Mouse (Mus musculus): ENCODE measurements around the gene Insc. TPM values are rescaled to one million over a fixed set of nuclear protein-coding genes. Genes with fewer than 3 reads are reported as not detected.

The Insc gene
- polyA plus RNA-seq, 1 experiment from 2014 or later: 0.46 TPM

DNA sequence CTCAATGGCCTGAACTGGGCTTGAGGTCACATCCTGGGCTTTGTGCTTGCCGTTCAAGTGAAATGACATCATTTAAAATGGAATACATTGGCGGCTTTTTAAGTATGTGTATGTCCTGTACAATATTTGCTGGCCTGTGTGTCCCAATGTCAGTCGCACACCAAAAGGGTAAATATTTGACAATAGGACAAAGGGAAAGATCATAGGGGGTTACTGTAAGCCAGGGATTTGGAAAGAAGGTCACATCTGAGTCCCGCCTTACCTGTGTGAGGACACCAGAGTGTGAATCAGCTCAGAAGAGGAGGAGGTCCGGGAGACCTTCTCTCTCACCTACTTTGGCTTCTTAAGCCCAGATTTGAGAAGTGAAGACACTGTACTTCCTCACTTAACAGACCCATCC, 25.0 kb downstream of the Insc start:
- WGBS: 88% methylated on average over 5 of the region's 5 CpGs

DNA sequence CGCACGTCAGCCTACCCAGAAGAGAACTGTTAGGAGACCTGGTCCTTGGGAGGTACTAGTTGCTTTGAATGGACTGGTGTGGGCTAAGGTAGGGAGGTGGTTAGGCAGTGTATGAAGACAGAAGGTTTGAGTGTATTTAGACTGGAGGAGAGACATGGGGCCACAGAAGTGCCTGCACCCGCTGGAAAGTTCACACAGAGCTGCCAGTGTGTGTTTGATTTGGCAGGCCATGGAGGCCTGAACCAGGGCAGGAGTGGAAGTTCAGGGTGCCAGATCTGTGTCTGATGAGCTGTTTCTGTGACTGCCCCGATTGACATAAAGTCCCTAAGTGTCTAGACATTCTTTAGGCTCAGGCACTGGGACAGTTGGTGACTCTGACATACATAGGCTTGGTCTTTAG, 25.5 kb downstream of the Insc start:
- Histone ChIP-seq H3K4me1 (no peaks in the 10 kb centered on the region), H3K27ac (no peak overlapping the region), H3K27me3 (no peaks in the 10 kb centered on the region), H3K36me3 (ENCODE audit: poor library complexity, severe bottlenecking) (no peaks in the 10 kb centered on the region), H3K9me3 (replicated peaks) (no peaks in the 10 kb centered on the region), H3K4me3 (no peak overlapping the region), H3K4me2 (no peak overlapping the region), H3K9ac (no peak overlapping the region)
- ATAC-seq: no peak
- 89% methylated on average over 4 of the region's 4 CpGs for WGBS

More for the DNA sequence above, 25.0 kb downstream of the Insc start:
- no peak overlapping the region for H3K9ac ChIP-seq
- H3K27me3 ChIP-seq: no peaks in the 10 kb centered on the region
- H3K27ac ChIP-seq: no peak overlapping the region
- no peaks in the 10 kb centered on the region for H3K4me1 ChIP-seq
- H3K36me3 ChIP-seq (ENCODE audit: poor library complexity, severe bottlenecking): no peaks in the 10 kb centered on the region
- no peak for ATAC-seq
- H3K9me3 ChIP-seq (replicated peaks): no peaks in the 10 kb centered on the region
- no peak overlapping the region for H3K4me2 ChIP-seq
- H3K4me3 ChIP-seq: no peak overlapping the region

DNA sequence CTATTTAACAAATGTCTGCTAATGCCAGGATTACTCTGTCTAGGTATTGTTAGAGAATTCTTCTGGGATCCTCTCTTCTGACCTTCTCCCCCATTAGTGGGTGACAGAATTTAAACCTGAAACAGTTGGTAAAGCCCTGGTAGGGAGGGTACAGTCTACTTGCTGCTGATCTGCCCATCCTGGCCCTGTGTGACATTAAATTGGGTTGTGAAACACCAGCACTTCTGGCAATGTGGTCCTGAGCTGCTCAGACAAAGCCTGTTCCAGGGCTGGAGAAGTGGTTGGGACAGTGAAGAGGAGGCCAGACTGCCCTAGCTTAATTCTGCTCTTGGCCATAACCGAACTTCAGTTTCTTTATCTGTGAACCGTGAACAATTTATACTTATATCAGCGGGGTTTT, 27.1 kb downstream of the Insc start:
- Histone ChIP-seq H3K4me2 (no peak overlapping the region), H3K4me1 (no peaks in the 10 kb centered on the region), H3K27me3 (no peaks in the 10 kb centered on the region), H3K9me3 (replicated peaks) (no peaks in the 10 kb centered on the region), H3K27ac (no peak overlapping the region), H3K36me3 (ENCODE audit: poor library complexity, severe bottlenecking) (no peaks in the 10 kb centered on the region), H3K9ac (no peak overlapping the region), H3K4me3 (no peak overlapping the region)
- no peak for ATAC-seq
- WGBS: 94% methylated on average over 3 of the region's 3 CpGs

DNA sequence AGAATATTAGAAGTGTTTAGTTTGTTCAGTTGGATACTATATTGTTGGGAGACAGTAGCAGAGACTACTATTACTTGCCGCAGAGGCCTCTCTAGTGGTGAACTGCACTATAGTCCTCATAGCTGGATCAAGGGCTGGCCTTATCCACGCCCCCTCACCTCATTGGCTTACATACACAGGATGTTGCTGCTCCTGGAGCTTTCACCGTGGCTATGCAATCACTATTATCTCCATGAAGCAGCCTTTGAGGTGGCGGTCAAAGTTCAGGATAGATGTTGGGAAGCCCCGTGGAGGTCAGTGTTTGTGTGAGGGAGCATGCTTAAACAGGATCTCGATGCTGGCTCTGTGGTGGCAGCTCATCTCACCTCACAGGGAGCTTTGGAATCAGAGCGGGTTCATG, 28.3 kb downstream of the Insc start:
- no peak for ATAC-seq
- H3K27ac ChIP-seq: no peak overlapping the region
- H3K4me3 ChIP-seq: no peak overlapping the region
- 85% methylated on average over 7 of the region's 7 CpGs for WGBS
- no peaks in the 10 kb centered on the region for H3K27me3 ChIP-seq
- no peak overlapping the region for H3K9ac ChIP-seq
- H3K4me2 ChIP-seq: no peak overlapping the region
- no peaks in the 10 kb centered on the region for H3K36me3 ChIP-seq (ENCODE audit: poor library complexity, severe bottlenecking)
- no peaks in the 10 kb centered on the region for H3K4me1 ChIP-seq
- H3K9me3 ChIP-seq (replicated peaks): no peaks in the 10 kb centered on the region

DNA sequence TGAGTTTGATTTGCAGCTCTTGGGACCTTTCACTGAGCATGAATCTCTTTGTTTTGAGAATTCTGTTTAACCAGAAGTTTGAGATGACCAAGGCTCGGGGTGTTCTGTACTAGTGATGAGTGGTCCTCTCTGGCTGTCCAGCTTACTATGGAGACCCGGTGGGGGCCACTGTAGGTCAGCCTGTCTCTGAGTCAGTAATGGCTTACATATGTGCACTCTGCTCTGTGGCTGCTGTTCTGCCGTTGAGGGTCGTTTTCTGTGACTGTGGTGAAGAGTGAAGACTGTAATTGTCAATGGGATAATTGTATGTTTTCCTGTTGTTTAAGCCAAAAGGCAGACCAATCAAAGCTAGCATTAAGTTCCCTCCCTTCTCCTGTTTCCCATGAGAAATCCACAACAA, 30.3 kb downstream of the Insc start:
- Histone ChIP-seq H3K27ac (no peak overlapping the region), H3K9me3 (replicated peaks) (no peaks in the 10 kb centered on the region), H3K36me3 (ENCODE audit: poor library complexity, severe bottlenecking) (no peaks in the 10 kb centered on the region), H3K27me3 (no peaks in the 10 kb centered on the region), H3K4me3 (no peak overlapping the region), H3K4me1 (no peaks in the 10 kb centered on the region), H3K9ac (no peak overlapping the region), H3K4me2 (no peak overlapping the region)
- 75% methylated on average over 4 of the region's 4 CpGs for WGBS
- no peak for ATAC-seq

DNA sequence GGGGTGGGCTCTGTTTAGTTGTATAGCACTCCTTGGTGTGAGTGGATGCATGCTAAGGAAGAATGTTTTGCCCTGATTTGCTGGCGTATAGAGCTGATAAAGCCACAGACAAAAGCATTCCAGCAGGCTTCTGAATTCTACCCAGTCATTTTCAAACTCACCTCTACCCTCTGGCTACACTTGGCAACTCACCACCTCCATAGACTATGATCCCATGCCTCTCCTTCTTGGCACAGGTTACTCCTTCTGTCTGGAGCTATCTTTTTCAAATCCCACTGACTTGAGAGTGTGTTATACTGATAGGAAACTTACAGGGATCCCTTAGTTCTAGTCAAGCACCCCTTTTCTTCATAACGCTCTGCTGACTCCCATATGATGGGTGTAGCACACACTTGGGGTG, 32.4 kb downstream of the Insc start:
- no peak for ATAC-seq
- Histone ChIP-seq H3K4me2 (no peak overlapping the region), H3K4me1 (no peaks in the 10 kb centered on the region), H3K27me3 (no peaks in the 10 kb centered on the region), H3K9ac (no peak overlapping the region), H3K4me3 (no peak overlapping the region), H3K27ac (no peak overlapping the region), H3K9me3 (replicated peaks) (no peaks in the 10 kb centered on the region), H3K36me3 (ENCODE audit: poor library complexity, severe bottlenecking) (no peaks in the 10 kb centered on the region)
- WGBS: 63% methylated on average over 2 of the region's 2 CpGs

DNA sequence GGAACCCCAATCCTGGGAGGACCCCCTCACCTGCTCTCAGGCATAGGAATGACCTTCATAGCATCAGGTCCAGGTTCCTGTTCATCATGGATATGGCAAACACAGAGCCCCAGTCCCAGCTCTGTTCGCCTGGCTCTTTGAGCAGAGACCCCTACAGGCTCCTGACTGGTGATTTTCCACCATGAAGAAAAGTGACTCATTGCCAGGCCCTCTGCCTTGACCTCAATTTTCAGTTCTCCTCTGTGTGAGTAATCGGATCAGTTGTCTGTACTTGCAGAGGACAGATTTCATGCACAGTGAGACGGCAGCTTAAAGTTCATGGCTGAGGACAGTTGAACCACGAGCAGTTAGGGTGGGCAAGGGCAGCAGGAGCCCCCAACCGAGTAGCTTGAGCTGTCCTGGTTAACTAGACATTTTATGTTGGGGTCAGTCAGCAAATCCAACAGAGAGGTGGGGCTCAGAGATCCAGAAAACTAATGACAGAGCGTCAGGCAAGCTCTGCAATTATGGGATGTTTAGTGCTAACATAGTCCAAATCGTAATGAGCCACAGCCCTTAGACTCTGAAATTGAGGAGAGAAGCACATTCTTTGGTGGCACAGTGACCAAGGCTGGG, 34.8 kb downstream of the Insc start:
- no peak overlapping the region for H3K4me3 ChIP-seq
- no peak for ATAC-seq
- WGBS: 89% methylated on average over 7 of the region's 7 CpGs
- H3K36me3 ChIP-seq (ENCODE audit: poor library complexity, severe bottlenecking): no peaks in the 10 kb centered on the region
- H3K27ac ChIP-seq: no peak overlapping the region
- H3K27me3 ChIP-seq: no peaks in the 10 kb centered on the region
- no peak overlapping the region for H3K4me2 ChIP-seq
- no peaks in the 10 kb centered on the region for H3K9me3 ChIP-seq (replicated peaks)
- H3K9ac ChIP-seq: no peak overlapping the region
- H3K4me1 ChIP-seq: no peaks in the 10 kb centered on the region

DNA sequence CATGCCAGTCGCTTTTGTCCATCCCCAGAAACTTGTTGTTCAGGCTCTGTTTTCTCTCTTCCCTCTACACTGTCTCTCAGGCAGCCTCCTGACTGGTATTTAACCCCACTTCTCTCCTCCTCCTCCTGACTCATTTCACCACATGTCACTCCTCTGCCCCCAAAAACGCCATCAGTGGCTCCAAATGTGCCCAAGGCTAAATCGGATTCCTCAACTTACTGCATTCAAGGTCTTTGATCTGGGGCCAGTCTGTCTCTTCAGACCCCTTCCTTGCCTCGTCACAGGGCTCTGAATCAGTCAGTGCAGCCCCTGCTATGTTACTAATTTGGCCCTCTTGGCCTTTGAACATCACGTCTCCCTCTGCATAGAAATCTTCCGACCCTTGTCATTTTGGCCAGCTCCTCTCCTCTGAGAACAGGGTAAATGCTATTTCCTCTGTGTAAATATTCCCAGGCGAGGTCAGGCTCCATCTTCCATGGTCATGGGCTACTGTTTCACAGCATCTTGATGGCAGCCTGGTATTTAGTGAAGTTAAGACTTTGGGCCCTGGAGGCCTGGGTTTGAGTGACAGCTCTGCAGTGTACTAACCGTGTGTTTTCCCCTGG, 35.7 kb downstream of the Insc start:
- H3K4me3 ChIP-seq: no peak overlapping the region

DNA sequence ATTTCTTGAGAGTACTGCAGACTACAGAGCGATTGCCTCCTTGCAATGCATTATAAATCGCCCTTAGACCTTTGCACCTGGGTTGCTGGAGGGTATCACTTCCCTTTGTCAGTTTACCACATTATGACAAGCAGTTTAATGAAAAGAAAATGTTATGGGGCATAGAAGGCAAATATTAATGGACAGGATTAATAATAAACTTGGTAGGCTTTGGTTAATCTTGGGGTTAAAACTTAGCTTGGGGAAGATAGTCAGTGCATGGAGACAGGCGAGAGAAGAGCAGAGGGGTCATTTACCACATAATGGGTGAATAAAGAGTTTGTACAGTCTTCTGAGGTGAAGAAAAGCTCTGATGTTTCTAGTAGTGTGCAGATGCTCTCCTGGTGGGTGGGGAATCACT, 39.8 kb downstream of the Insc start:
- ATAC-seq: no peak
- H3K9me3 ChIP-seq (replicated peaks): no peaks in the 10 kb centered on the region
- 80% methylated on average over 3 of the region's 3 CpGs for WGBS

More for the DNA sequence above, 35.7 kb downstream of the Insc start:
- Histone ChIP-seq H3K9me3 (replicated peaks) (no peaks in the 10 kb centered on the region), H3K4me2 (no peak overlapping the region), H3K4me1 (no peaks in the 10 kb centered on the region), H3K9ac (no peak overlapping the region), H3K36me3 (ENCODE audit: poor library complexity, severe bottlenecking) (no peaks in the 10 kb centered on the region), H3K27ac (no peak overlapping the region), H3K27me3 (no peaks in the 10 kb centered on the region)
- ATAC-seq: no peak
- WGBS: 76% methylated on average over 8 of the region's 8 CpGs

DNA sequence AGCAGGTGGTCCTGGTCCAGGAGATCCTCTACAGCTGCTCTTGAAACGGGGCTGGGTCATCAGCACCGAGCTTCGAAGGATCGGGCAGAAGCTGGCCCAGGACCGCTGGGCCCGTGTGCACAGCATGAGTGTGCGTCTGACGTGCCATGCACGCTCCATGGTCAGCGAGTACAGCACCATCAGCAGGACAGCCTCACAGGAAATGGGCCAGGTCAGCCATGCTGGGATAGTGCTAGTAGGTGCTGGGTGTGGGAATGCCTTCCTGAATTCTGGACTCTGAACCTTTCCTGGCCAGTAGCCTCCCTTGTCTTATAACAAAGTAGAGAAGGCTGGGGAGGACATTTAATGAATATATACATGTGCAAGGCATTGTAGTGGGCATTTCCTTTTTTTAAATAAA, 47.6 kb downstream of the Insc start:
- no peak overlapping the region for H3K27ac ChIP-seq
- H3K4me2 ChIP-seq: no peak overlapping the region
- H3K9me3 ChIP-seq (replicated peaks): no peaks in the 10 kb centered on the region
- H3K36me3 ChIP-seq (ENCODE audit: poor library complexity, severe bottlenecking): no peaks in the 10 kb centered on the region
- no peak for ATAC-seq
- H3K9ac ChIP-seq: no peak overlapping the region
- no peak overlapping the region for H3K4me3 ChIP-seq
- no peaks in the 10 kb centered on the region for H3K27me3 ChIP-seq
- H3K4me1 ChIP-seq: no peaks in the 10 kb centered on the region
- 94% methylated on average over 10 of the region's 10 CpGs for WGBS

More for the DNA sequence above, 39.8 kb downstream of the Insc start:
- H3K4me2 ChIP-seq: no peak overlapping the region
- H3K4me1 ChIP-seq: no peaks in the 10 kb centered on the region
- no peak overlapping the region for H3K4me3 ChIP-seq
- H3K27ac ChIP-seq: no peak overlapping the region
- no peak overlapping the region for H3K9ac ChIP-seq
- no peaks in the 10 kb centered on the region for H3K27me3 ChIP-seq
- H3K36me3 ChIP-seq (ENCODE audit: poor library complexity, severe bottlenecking): no peaks in the 10 kb centered on the region

DNA sequence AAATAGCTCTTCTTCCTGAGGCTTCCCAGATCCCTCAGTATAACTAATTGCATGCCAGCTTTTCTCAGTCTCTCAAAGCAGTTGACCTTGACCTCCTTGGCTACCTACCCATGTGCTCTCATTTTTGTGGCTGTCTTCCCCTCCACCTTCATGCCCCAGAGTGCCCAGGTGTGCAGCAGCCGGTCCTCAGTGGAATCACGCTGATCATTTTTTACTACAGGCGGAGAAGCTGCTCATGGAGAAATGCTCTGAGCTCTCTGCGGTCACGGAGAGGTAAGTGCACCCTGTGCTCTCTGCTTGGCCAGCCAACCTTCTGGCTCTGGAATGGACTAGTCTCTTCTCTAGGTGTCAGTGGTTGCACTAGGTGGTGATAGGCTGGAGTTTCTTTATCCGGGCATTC, 48.5 kb downstream of the Insc start:
- H3K36me3 ChIP-seq (ENCODE audit: poor library complexity, severe bottlenecking): no peaks in the 10 kb centered on the region
- H3K4me2 ChIP-seq: no peak overlapping the region
- WGBS: 95% methylated on average over 6 of the region's 6 CpGs
- no peak overlapping the region for H3K27ac ChIP-seq
- no peak overlapping the region for H3K9ac ChIP-seq
- H3K27me3 ChIP-seq: no peaks in the 10 kb centered on the region
- no peaks in the 10 kb centered on the region for H3K9me3 ChIP-seq (replicated peaks)
- no peaks in the 10 kb centered on the region for H3K4me1 ChIP-seq
- no peak for ATAC-seq
- H3K4me3 ChIP-seq: no peak overlapping the region

DNA sequence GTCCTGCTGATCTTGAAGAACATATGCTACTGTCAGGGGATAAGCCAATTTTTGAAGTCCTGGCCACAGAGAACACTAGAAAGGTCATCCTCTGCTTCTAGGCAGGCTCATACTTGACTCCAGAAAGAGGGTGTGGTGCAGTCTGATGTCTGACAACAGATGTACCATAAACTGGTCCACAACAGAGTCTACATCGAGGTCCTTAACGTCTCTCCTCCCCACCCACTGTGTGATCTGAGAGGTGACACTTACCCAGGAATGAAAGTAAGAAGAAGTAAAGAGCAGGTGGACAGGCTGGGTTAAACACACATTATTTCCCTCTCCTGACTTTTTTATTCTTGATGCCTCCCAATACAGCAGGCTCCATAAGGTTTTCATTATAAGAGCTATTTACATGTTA, 50.9 kb downstream of the Insc start:
- Histone ChIP-seq H3K4me1 (no peaks in the 10 kb centered on the region), H3K4me2 (no peak overlapping the region), H3K36me3 (ENCODE audit: poor library complexity, severe bottlenecking) (no peaks in the 10 kb centered on the region), H3K9me3 (replicated peaks) (no peaks in the 10 kb centered on the region), H3K4me3 (no peak overlapping the region), H3K9ac (no peak overlapping the region), H3K27ac (no peak overlapping the region), H3K27me3 (no peaks in the 10 kb centered on the region)
- ATAC-seq: no peak
- 84% methylated on average over 2 of the region's 2 CpGs for WGBS

DNA sequence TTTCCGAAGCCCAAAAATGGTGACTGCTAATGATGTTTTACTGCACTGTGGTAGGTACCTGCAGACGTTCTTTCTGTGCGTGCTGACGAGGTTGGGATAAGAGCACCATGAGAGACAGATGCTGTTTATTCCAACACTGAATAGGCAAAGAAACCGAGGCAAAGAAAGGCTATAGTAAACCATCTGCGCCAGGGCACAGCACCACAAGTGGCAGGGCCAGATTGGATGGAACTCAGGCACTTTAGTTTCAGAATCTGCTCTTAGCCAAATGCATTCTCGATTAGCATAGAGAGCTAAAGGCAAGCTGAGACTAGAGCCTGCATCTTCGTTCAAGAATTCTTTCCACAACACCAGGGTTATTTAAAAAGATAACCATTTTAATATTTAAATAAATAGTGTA, 59.1 kb downstream of the Insc start:
- Histone ChIP-seq H3K4me3 (no peak overlapping the region), H3K27ac (no peak overlapping the region), H3K4me2 (no peak overlapping the region), H3K36me3 (ENCODE audit: poor library complexity, severe bottlenecking) (no peaks in the 10 kb centered on the region), H3K9me3 (replicated peaks) (no peaks in the 10 kb centered on the region), H3K9ac (no peak overlapping the region), H3K4me1 (no peaks in the 10 kb centered on the region), H3K27me3 (no peaks in the 10 kb centered on the region)
- WGBS: 70% methylated on average over 8 of the region's 8 CpGs
- ATAC-seq: peak; percentile 19; the same call in 1 of the 2 replicates
